Mouse (Mus musculus) cerebellum, postnatal 10 days (tissue): ENCODE data around the gene Msmp.
"Not testable (repeated sequence)": the region's sequence is repeated elsewhere in the genome, so short reads cannot be mapped to it uniquely, and the experiment has no call there.

Experiments
- DNase-seq, 2 experiments: peaks; one replicate each; pipeline ENCODE4 v3.0.0; 2021; ENCODE audit warnings: mixed read lengths in 2 of 2

The Msmp gene

GRCm38 (mm10) chr4:43584444-43585416 is at the start of gene Msmp:
Gene Msmp (minus strand): TSS chr4:43584494.
- no peak for DNase-seq

DNA sequence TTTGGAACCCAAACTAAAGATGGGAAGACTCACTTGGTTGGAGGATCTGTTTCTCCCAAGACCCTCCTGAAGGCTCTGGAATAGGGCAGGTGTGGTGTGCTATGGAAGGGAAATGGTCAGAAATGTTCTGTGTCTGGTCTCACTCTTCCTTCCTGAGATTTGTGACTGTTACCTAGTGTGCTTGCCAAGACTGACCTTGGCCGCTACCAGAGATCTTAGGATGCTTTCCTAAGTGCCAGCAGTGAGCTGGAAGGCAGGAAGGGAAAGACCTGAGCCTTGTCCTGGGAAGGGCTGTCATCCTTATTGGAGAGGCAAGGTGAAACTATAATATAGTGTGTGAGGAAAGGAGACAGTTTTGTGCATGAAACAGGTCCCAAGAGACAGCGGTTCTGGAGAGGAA is 49.4 kb upstream of the Msmp start:
- no peak for DNase-seq

DNA sequence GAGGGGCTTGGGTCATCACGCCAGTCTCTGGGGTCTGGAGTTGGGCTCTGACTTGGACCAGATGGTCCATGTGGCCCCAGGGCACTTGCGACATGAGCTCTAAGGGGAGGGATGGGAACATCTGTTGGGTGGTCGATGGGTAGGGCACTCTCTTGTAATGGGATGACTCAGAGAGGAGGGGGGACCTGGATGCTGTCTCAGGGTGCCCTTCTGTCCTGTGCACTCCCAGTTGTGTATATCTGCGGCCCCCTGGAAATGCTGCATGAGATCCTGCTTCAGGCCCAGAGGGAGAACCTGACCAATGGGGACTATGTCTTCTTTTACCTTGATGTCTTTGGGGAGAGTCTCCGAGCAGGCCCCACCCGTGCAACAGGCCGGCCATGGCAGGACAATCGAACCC is 49.0 kb upstream of the Msmp start:
- peak in 1 of 2 experiments; percentile 41 for DNase-seq

DNA sequence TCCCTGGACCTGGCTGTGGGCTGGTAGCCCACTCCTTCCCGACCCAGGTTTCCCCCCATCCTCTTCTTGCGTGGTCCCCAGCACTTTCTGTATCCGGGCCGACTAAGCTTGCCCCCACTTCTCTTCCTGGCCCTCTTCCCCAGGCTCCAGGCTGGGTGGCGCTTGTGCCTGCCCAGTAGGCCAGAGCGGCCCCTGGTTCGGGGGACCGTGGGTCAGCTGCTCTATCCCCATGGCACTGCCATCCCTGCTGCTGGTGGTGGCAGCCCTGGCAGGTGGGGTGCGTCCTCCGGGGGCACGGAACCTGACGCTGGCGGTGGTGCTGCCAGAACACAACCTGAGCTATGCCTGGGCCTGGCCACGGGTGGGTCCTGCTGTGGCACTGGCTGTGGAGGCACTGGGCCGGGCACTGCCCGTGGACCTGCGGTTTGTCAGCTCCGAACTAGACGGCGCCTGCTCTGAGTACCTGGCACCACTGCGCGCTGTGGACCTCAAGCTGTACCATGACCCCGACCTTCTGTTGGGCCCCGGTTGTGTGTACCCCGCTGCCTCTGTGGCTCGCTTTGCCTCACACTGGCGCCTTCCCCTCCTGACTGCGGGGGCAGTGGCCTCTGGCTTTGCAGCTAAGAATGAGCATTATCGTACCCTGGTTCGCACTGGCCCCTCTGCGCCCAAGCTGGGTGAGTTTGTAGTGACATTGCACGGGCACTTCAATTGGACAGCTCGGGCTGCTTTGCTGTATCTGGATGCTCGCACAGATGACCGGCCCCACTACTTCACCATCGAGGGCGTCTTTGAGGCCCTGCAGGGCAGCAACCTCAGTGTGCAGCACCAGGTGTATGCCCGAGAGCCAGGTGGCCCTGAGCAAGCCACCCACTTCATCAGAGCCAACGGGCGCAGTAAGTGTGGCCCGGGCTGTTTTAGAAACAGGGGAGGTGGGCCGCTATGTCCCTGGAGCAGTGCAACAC is 47.9 kb upstream of the Msmp start:
- DNase-seq, result peak in 1 of 2 experiments; percentile 60

- peak; percentile 72 to 78 for DNase-seq
These were observed 47.0 kb upstream of the Msmp start, which contains the start of gene Npr2 for GRCm38 (mm10) chr4:43631046-43631955. Gene Npr2 (plus strand): TSS chr4:43631935.

DNA sequence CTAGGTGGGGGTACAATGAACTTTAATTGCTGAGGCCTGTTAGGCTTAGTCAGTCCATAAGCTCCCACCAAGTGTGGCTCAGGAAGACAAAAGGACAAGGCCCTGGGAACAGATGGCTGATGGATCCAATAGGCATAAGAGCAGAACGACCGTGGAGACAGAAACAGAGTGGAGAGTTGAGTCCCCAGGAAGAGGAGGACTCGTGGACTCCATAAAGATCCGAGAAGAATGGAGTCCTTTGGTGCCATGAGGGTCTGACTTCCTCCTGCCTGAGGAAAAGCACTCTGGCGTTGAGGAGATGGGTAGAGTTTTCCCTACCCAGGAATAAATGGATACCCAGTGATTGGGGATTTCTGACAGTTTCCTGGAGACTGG is 46.4 kb upstream of the Msmp start:
- peak in 1 of 2 experiments; percentile 40 for DNase-seq

GRCm38 (mm10) chr4:43630030-43630581 is 45.8 kb upstream of the Msmp start:
- DNase-seq, result peak; percentile 93 to 94

DNA sequence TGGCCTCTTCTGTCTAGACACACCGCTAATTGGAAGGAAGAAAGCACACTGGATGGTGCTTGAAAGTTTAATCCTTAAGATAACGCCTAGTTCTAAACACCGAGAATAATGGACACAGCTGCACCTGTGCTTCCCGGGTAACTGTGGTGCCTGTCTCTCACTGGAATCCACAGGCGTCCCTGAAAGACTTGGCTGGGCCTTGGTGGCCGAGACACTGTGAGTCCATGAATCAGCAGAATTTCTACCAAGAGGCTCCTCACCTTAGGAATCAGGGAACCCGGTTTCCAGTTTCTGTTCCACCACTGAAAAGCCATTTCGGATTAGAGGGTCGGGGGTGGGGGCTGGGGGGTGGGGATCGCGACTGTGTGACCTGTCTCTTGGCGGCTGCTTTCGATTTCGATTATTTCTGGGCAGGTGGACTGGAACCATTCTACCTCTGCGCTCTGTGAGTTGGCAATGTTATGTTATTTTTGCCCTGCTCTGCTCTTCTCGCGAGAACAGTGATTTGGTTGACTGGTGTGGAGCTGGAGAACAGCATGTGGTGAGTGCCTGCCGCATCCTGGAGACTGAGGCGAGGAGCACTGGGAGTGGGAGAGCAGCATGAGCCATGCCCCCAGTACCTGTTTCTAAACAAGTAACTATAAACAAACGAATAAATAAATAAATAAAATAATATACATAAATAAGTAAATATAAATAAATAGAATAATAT is 45.0 kb upstream of the Msmp start:
- DNase-seq, result peak; percentile 70 to 71

DNA sequence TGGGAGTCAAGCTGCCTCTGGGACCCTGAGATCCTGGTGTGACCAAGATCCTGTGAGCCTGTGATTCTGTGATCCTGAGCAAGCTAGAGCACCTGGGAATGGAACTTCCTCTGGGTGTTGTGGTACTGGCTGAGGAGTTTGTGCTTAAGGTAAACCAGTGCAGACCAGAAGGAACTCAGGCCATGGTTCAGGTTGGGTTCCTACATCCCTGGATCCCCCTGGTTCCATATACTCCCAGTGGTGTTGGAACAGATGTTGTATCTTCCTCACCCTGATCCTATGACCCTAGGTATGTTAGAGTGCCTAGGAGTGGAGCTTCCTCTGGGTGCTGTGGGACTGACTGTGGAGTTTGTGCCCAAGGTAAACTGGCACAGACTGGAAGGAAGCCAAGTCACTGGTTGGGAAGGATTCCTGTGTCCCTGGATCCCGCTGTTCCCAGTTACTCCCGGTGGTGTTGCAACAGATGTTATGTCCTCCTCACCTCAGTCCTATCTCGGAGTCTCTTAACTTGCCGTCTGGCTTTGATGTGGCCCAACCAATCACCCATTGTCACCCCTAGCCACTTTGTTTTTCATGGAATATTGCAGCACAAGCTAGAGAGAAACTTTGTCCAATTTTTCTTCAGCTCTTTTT is 36.0 kb upstream of the Msmp start:
- DNase-seq, result no peak

GRCm38 (mm10) chr4:43613060-43613730 is 28.9 kb upstream of the Msmp start:
- DNase-seq, result no peak

DNA sequence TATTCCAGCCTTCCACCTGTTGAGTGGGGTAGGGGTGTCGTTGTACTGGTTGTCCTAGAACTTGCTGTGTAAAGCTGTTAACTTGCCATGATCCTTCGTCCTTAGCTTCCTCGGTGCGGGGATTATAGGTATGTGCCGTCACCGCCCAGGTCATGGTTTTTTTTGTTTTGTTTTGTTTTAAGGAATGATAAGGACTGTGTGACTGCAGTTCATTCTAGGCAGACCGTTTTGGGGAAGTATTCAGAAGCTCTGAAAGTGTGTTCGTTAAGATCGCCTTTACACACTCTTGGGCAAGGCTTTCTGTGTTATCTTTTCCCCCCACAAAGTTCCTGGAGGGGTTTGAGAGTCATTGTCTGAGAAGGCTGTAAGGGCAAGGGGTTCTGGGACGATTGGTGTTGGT is 28.2 kb upstream of the Msmp start:
- DNase-seq, result no peak

- no peak for DNase-seq
These were observed 20.7 kb upstream of the Msmp start for GRCm38 (mm10) chr4:43604751-43605685.

DNA sequence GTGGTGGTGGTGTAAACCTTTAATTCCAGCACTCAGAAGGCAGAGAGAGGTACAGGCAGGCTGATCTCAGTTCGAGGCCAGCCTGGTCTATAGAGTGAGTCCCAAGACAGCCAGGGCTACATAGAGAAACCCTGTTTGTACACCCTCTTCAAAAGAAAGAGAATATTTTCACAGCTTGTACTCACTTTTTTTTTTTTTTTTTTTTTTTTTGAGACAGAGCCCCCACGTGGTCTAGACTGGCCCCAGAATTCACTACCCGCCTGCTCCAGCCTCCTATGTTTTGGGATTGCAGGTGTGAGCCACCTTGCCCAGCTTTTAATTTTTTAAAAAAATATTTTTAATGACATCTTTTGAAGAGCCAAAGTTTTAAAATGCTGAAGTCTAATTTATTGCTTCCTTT is 19.8 kb upstream of the Msmp start:
- no peak for DNase-seq

DNA sequence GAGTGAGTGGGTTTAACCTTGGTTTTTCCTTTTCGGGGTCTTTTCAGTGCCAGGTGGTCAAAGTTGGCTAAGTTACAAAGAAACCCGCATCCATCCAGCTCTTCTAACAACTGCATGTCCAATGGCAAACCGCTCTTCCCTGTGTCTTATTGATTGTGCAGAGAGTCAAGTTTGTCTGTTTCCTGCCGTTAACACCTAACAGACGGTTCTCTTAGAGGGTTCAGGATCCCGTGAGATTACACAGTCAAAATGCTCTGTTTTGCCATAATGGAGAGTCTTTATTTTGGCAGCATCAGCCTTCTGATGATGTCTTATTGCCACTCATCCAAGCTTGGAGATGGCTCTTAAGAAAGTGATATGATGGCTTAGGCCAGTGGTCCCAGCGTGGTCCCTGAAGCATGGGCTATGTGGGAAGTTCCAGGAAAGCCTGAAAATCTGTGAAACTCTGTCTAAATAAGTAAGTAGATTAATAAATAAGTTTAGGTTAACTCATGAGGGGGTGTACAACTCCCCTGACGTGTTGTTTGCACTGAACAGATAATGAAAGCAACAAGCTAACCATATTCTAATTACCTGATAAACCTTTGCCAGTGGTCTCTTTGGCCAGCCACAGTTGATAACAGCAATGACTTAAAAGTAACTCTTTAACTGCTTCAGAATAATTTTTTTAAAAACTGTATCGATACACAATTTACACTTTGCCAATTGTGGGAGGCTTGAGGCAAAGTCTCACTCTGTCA is 16.1 kb upstream of the Msmp start:
- no peak for DNase-seq

DNA sequence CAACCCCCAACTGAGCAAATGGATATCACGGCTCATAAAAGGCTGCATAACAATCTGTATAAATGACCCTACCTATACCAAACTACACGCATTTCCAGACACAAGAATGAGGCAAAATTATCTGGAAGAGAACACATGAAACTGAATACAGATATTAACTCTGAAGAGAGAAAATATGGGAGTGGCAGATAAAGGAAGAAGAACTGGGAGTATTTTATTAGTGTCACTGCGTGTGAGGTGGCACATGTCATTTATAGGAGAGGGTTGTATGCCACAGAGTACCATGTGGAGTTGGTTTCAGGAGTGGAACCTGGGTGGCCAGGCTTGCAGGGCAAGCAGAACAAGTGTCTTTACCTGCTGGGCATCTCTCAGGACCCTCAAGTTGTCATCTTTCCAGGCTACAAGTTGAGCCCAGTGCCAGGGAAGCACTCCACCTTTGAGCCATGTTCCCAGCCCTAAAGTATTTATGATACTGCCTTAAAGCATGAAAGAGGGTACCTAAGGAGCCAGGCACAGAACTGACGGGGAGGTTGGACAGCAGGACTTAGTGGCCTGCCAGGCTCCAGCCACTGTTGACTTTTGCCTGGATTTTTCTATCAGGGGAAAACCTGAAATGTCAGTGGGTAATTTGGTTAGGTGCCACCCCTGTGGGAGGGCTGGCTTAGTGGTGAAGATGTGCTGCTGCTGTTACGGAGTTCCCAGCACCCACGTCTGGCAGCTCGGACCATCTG is 14.5 kb upstream of the Msmp start:
- DNase-seq, result no peak

DNA sequence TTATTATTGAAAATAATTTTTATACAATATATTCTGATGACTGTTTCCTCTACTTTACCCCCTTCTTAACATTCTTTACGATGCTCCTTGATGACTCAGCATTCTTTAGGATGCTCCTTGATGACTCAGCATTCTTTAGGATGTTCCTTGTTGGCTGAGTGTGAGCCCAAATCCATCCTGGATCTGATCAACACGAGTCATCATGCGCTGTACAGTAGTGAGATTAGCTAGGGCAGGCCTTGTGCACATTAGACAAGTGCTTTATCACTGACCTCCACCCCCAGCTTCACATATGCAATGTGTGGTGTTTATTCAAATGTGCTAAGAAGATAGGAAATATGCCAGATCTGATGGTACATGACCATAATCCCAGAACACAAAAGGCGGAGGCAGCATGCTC is 13.9 kb upstream of the Msmp start:
- no peak for DNase-seq

DNA sequence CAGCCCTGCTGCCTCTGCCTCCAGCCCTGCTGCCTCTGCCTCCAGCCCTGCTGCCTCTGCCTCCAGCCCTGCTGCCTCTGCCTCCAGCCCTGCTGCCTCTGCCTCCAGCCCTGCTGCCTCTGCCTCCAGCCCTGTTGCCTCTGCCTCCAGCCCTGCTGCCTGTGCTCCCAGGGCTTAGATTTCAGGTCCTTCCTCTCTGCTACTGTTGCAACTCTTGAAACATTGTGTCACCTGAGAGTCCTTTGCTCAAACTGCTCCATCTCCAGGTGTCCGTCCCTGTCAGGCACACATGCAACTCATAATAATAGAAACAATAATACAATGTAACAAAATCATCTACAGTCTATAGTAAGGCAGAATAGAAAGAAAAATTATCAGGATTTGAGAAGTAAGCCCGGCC is 12.3 kb upstream of the Msmp start:
- DNase-seq, result not testable (repeated sequence)
